In genomic region chr13:45302796-45303195, GRCm38 (mm10) we compare ENCODE assay signal across 25 mouse cellular contexts.
DNase-seq lines count a peak whose midpoint lies in the region; ATAC-seq and TF ChIP-seq lines count a peak whose summit lies in the region.
"Had no signal": no experiment of that assay in that cellular context is flagged by ENCODE, and none has a peak within 500 bp of the region (broad histone marks: within the 10 kb centered on the region; RNA-seq: fewer than 3 reads in every experiment).

No protein-coding gene starts in this region.

- no peak for TF ChIP-seq CTCF in kidney, adult 2 months (conservative IDR thresholded peaks at IDR 0.05; ENCODE audit: insufficient read depth, insufficient read length, low read depth, low read length)

- no peaks in the 10 kb centered on the region for H3K27me3 ChIP-seq in heart, embryonic 10.5 days (ENCODE audit: insufficient read depth, poor library complexity, severe bottlenecking)
- H3K27me3 ChIP-seq in kidney, adult 2 months (replicated peaks; ENCODE audit: control insufficient read depth, insufficient read depth, low read length): no peaks in the 10 kb centered on the region
- H3K27me3 ChIP-seq: embryonic facial prominence, embryonic 12.5 days; embryonic facial prominence, embryonic 15.5 days; heart, embryonic 13.5 days; hindbrain, embryonic 12.5 days; hindbrain, embryonic 15.5 days; intestine, embryonic 15.5 days had no signal

- H3K9me3 ChIP-seq in heart, embryonic 10.5 days: no peaks in the 10 kb centered on the region
- H3K9me3 ChIP-seq: embryonic facial prominence, embryonic 12.5 days; embryonic facial prominence, embryonic 15.5 days; hindbrain, embryonic 12.5 days; hindbrain, embryonic 15.5 days; intestine, embryonic 15.5 days had no signal

- no peak overlapping the region for H3K4me3 ChIP-seq in heart, embryonic 10.5 days
- no peak overlapping the region for H3K4me3 ChIP-seq in kidney, adult 2 months (ENCODE audit: insufficient read depth, low read depth, low read length)
- H3K4me3 ChIP-seq: embryonic facial prominence, embryonic 12.5 days; embryonic facial prominence, embryonic 15.5 days; gastrocnemius, adult 2 months; heart, embryonic 13.5 days; hindbrain, embryonic 12.5 days; hindbrain, embryonic 15.5 days; intestine, embryonic 15.5 days had no signal

- WGBS in heart, embryonic 10.5 days: 82% methylated on average over 6 of the region's 6 CpGs
- WGBS in kidney, adult 2 months: 51% methylated on average over 6 of the region's 6 CpGs

- H3K36me3 ChIP-seq in heart, embryonic 10.5 days: no peaks in the 10 kb centered on the region
- H3K36me3 ChIP-seq in kidney, adult 2 months (ENCODE audit: control insufficient read depth, insufficient read depth, low read length): no peaks in the 10 kb centered on the region
- H3K36me3 ChIP-seq: embryonic facial prominence, embryonic 12.5 days; embryonic facial prominence, embryonic 15.5 days; heart, embryonic 13.5 days; hindbrain, embryonic 12.5 days; hindbrain, embryonic 15.5 days; intestine, embryonic 15.5 days had no signal

- ATAC-seq in megakaryocyte, adult 5-6 weeks (ENCODE audit: poor library complexity, severe bottlenecking): no peak
- ATAC-seq: CD4-positive, CD25-positive, alpha-beta regulatory T cell, adult 4 months; forebrain, embryonic 14.5 days; forebrain, postnatal 0 days; intestine, embryonic 15.5 days had no signal

- DNase-seq in heart, adult 11 months: peak; percentile 64
- no peak for DNase-seq in heart, embryonic 10.5 days (ENCODE audit: low spot score)
- DNase-seq in kidney, adult 2 months: peak; percentile 24
- DNase-seq in kidney, postnatal 25 days: no peak
- DNase-seq in retina, embryonic 14.5 days (ENCODE audit: low spot score): peak; percentile 67
- DNase-seq: adrenal gland, adult 8-10 months; adrenal gland, postnatal 25 days; cerebellum, adult 18-20 months; cerebellum, adult 9-10 months; cerebellum, postnatal 36 days; forebrain, postnatal 0 days; gastrocnemius, adult 2 months; gastrocnemius, postnatal 14 days; heart, adult 18-20 months; heart, postnatal 14 days; heart, postnatal 4 days had no signal

- peaks cover 7% of the 10 kb centered on the region; the same call in 1 of the 2 replicates for H3K4me1 ChIP-seq in heart, embryonic 10.5 days
- peaks cover 7% of the 10 kb centered on the region; the same call in 1 of the 2 replicates for H3K4me1 ChIP-seq in kidney, adult 2 months (ENCODE audit: control insufficient read depth, insufficient read depth, low read length)
- H3K4me1 ChIP-seq: embryonic facial prominence, embryonic 12.5 days; embryonic facial prominence, embryonic 15.5 days; hindbrain, embryonic 12.5 days; hindbrain, embryonic 15.5 days; intestine, embryonic 15.5 days had no signal

- TF ChIP-seq POLR2A in kidney, adult 2 months (IDR thresholded peaks at IDR 0.05; ENCODE audit: low read depth, low read length): no peak

- H3K27ac ChIP-seq in heart, embryonic 10.5 days: no peak overlapping the region
- H3K27ac ChIP-seq in kidney, adult 2 months (ENCODE audit: insufficient read depth, low read depth, low read length): no peak overlapping the region
- H3K27ac ChIP-seq: embryonic facial prominence, embryonic 12.5 days; embryonic facial prominence, embryonic 15.5 days; gastrocnemius, adult 2 months; heart, embryonic 13.5 days; hindbrain, embryonic 12.5 days; hindbrain, embryonic 15.5 days; intestine, embryonic 15.5 days had no signal

Comparison
In these comparisons a context has a peak if more than half of its experiments do, and no peak if none do; other contexts are left out.
1. DNase-seq: peak in heart, adult 11 months (single experiment), kidney, adult 2 months (single experiment) and retina, embryonic 14.5 days (single experiment); none in heart, embryonic 10.5 days (single experiment) and kidney, postnatal 25 days (0 of 2).